Mouse (Mus musculus): ENCODE data around the gene Hrct1. TPM values are rescaled to one million over a fixed set of nuclear protein-coding genes. Genes with fewer than 3 reads are reported as not detected.

The Hrct1 gene
- polyA plus RNA-seq (2012), result not detected in 2 replicates

DNA sequence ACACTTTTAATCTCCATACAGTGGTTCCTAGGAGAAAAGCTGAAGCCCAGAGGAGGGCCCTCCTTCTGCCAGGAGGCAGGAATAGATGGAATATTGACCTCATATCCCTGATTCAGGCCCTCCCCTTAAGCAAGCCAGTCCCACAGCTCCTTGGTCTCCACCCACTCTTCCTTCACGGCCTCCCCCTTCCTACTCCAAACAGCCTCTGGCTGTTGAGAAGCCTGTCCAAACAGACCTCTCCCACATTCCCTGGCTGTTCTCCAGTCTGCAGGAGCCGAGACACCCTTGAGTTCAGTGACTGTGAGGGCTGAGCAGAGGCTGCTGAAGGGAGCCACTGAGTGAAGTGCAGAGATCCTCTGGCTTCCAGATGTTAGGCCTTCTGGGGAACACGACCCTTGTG is at the start of gene Hrct1:
Gene Hrct1, plus strand, starts transcription at position 194 of the 400 bp plus-strand sequence.

DNA sequence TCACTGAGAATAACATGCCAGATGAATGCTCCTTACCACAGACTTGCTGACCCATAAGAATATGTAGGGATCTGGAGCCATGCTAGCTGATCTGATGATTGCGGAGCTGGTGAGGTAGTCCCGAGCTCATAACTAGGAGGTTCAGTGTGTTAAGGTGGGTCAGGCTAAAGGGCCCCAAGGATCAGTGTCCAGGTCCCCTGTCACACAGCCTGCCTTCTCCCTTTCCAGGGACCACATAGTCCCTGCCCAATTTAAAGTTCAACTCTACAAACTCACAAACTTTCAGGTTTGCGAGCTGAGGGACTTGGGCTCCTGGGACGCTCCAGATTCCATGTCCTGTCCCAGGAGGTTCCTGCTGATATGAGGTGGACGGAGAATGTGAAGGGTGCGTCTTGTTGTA is 26.3 kb upstream of the Hrct1 start, which contains the start of gene Olfr70:
Gene Olfr70, minus strand, starts transcription at position 101 of the 400 bp plus-strand sequence.

DNA sequence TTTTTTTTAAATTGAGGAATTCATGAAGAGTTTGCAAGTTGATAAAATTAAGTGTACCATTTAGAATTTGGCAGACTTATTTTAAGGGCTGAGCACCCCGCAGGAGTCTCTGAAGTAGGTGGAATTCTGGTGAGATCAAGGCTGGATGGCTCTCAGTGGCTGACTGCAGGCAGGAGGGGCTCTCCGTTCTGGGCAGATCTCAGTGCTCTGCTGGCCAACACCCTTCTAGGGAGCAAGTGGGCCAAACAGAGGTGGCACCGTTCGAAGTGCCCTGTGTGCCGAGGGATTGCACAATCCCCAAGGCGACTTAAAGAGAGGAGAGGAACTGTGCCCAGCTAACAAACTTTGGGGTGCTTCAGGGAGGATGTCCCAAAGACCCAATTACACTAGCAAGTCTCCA is 17.1 kb upstream of the Hrct1 start, which contains the start of gene Olfr71:
Gene Olfr71, minus strand, starts transcription at position 387 of the 400 bp plus-strand sequence.

DNA sequence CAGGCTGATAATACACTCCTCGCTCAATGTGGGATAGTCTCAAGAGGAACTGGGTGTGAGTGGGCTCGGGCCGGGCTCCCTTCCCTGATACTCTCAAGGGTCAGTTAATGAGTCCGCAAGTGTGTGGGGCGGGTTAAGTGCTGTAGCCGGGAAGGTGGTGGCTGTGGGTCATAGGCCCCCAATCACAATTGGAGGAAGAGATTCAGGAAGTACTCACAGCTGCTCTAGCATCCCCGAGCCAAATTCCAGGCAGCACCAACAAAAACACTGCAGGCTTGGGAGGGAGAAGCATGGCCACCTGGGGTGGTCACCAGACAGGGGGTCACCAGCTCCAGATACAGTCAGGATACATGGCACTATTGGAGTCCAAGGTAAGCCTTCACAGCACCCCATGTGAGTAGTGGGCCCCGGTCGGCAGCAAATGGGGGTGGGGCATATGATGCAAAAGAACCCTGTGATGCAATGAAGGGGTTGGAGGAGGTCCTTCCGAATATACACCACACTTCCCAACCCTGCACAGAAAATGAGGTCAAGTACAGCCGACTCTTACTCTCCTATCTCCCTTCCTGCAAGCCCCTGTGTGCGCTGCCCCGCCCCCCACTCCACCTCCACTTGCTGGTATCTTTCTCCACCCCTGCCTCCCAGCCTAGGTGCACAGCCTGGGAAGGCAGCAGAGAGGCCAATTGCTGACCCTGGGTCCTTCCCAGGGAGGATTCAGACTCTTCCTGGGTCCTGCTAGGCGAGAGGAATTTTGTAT is 3.0 kb downstream of the Hrct1 start, which contains the start of gene Spaar:
Gene Spaar, plus strand, starts transcription at position 241 of the 757 bp plus-strand sequence.

DNA sequence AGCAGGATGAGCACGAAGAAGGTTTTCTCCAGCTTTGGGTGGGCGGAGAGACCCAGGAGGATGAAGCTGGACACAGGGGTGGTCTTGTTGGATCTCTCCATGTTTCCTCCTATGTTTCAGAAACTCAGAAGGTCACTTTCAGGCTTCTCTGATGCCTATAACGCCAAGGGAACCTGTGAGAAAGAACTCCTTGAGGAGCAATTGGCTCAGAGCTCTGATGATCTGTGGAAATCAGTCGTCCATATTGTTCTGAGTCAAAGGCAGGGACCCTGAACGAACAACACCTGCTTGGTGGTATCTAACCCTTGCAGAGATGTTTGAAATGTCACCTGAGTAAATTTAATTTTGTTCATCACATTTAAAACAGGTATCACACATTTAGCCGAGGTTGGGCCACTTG is 43.9 kb downstream of the Hrct1 start, which contains the start of gene Olfr159:
Gene Olfr159, minus strand, starts transcription at position 101 of the 400 bp plus-strand sequence.

Other genes with a start within 250 kb of the Hrct1 start
- 0.63 and 1.5 TPM in 2 replicates for gene Sit1, start 243.5 kb upstream of the Hrct1 start, polyA plus RNA-seq (2012)
- gene Ccdc107, start 234.3 kb upstream of the Hrct1 start, polyA plus RNA-seq (2012), result 89.2 and 116 TPM in 2 replicates
- 24.6 and 38.5 TPM in 2 replicates for gene Arhgef39, start 227.5 kb upstream of the Hrct1 start, polyA plus RNA-seq (2012)
- 6.6 and 7.2 TPM in 2 replicates for gene Car9, start 220.2 kb upstream of the Hrct1 start, polyA plus RNA-seq (2012)
- 4.0 and 10.1 TPM in 2 replicates for gene Tpm2, start 203.4 kb upstream of the Hrct1 start, polyA plus RNA-seq (2012)
- gene Creb3, start 164.9 kb upstream of the Hrct1 start, polyA plus RNA-seq (2012), result 2.3 and 3.2 TPM in 2 replicates
- gene Tln1, start 164.5 kb upstream of the Hrct1 start, polyA plus RNA-seq (2012), result 173 and 201 TPM in 2 replicates
- 59.2 and 71.3 TPM in 2 replicates for gene Rgp1, start 148.5 kb upstream of the Hrct1 start, polyA plus RNA-seq (2012)
- gene Gba2, start 148.3 kb upstream of the Hrct1 start, polyA plus RNA-seq (2012), result 11.5 and 13.7 TPM in 2 replicates
- not detected in 2 replicates for gene Msmp, start 142.7 kb upstream of the Hrct1 start, polyA plus RNA-seq (2012)
- gene Npr2, start 95.3 kb upstream of the Hrct1 start, polyA plus RNA-seq (2012), result 2.0 and 2.3 TPM in 2 replicates
- gene Spag8, start 73.6 kb upstream of the Hrct1 start, polyA plus RNA-seq (2012), result 0.26 and 0.36 TPM in 2 replicates
- 44.6 and 61.0 TPM in 2 replicates for gene Hint2, start 70.7 kb upstream of the Hrct1 start, polyA plus RNA-seq (2012)
- gene Tmem8b, start 58.2 kb upstream of the Hrct1 start, polyA plus RNA-seq (2012), result 4.2 and 6.7 TPM in 2 replicates
- gene Fam221b, start 58.0 kb upstream of the Hrct1 start, polyA plus RNA-seq (2012), result 0.07 and 0.22 TPM in 2 replicates
- gene Olfr70, start 26.4 kb upstream of the Hrct1 start, polyA plus RNA-seq (2012), result not detected in 2 replicates
- not detected in 2 replicates for gene Olfr71, start 16.9 kb upstream of the Hrct1 start, polyA plus RNA-seq (2012)
- 0.03 TPM in 1 of 2 replicates, not detected in the other for gene Spaar, start 2.8 kb downstream of the Hrct1 start, polyA plus RNA-seq (2012)
- not detected in 2 replicates for gene Olfr159, start 43.8 kb downstream of the Hrct1 start, polyA plus RNA-seq (2012)
- gene Olfr156, start 96.7 kb downstream of the Hrct1 start, polyA plus RNA-seq (2012), result not detected in 2 replicates
- not detected in 2 replicates for gene Olfr157, start 113.0 kb downstream of the Hrct1 start, polyA plus RNA-seq (2012)
- gene Olfr155, start 124.4 kb downstream of the Hrct1 start, polyA plus RNA-seq (2012), result not detected in 2 replicates
- 0.53 and 1.00 TPM in 2 replicates for gene Reck, start 148.3 kb downstream of the Hrct1 start, polyA plus RNA-seq (2012)
- 12.7 and 16.1 TPM in 2 replicates for gene Glipr2, start 230.2 kb downstream of the Hrct1 start, polyA plus RNA-seq (2012)

Measured in megakaryocyte-erythroid progenitor cell, adult 5 weeks (primary cell).